Mouse (Mus musculus) kidney, postnatal 0 days (tissue): ENCODE data around the gene Hrc. TPM values are rescaled to one million over a fixed set of nuclear protein-coding genes. Genes with fewer than 3 reads are reported as not detected.
A peak's percentile ranks its signal among the peaks of the same experiment; 100 is the strongest.

Experiments
- ATAC-seq: fragments of 200-750 bp; cut with Nextera tagmentation; replicated peaks from 2 replicates; pipeline ENCODE4 v1.8.0; 2017; ENCODE audit warnings: low read depth, moderate number of reproducible peaks, moderate TSS enrichment, moderate library complexity; ENCODE audit not compliant: low FRiP score
- DNase-seq: peaks from one replicate; pipeline ENCODE4 v3.0.0-alpha.2; 2016; ENCODE audit warnings: low spot score
- H3K27ac ChIP-seq: fragments of 300-500 bp; sonication (generic); 2 replicates; pipeline ENCODE4 v1.5.1; 2014; ENCODE audit warnings: mild to moderate bottlenecking
- H3K27me3 ChIP-seq: fragments of 300-500 bp; sonication (generic); 2 replicates; pipeline ENCODE4 v1.6.1; 2014; ENCODE audit warnings: low read length, mixed read lengths; ENCODE audit not compliant: insufficient read depth
- H3K36me3 ChIP-seq: fragments of 300-500 bp; sonication (generic); 2 replicates; pipeline ENCODE4 v1.6.1; 2014; ENCODE audit warnings: low read length, mixed read lengths; ENCODE audit not compliant: insufficient read depth
- H3K4me1 ChIP-seq: fragments of 300-500 bp; sonication (generic); replicated peaks from 2 replicates; pipeline ENCODE4 v1.6.1; 2014; ENCODE audit warnings: antibody characterized with exemption, low read length, mixed read lengths; ENCODE audit not compliant: insufficient read depth
- H3K4me2 ChIP-seq: fragments of 300-500 bp; sonication (generic); 2 replicates; pipeline ENCODE4 v1.6.1; 2014; ENCODE audit warnings: mild to moderate bottlenecking, low read length, moderate library complexity, mixed read lengths
- H3K4me3 ChIP-seq: fragments of 300-500 bp; sonication (generic); replicated peaks from 2 replicates; pipeline ENCODE4 v1.5.1; 2014; ENCODE audit warnings: low read depth, low read length
- H3K9ac ChIP-seq: fragments of 300-500 bp; sonication (generic); 2 replicates; pipeline ENCODE4 v1.6.1; 2014; ENCODE audit warnings: low read depth, low read length
- H3K9me3 ChIP-seq: fragments of 300-500 bp; sonication (generic); replicated peaks from 2 replicates; pipeline ENCODE4 v1.6.1; 2016; ENCODE audit warnings: low read length, inconsistent platforms, mixed read lengths
- CTCF ChIP-seq: IDR thresholded peaks from 2 replicates; pipeline ENCODE4 v1.5.1; 2016; ENCODE audit warnings: antibody characterized with exemption, low read depth, mild to moderate bottlenecking, moderate library complexity
- WGBS: fragments of 180-500 bp; shearing (Covaris S2); extraction: QIAGEN DNeasy Blood & Tissue Kit; methylation state at CpG from one replicate; pipeline ENCODE4 v1.1.7; 2014; 5-methylcytosine and 5-hydroxymethylcytosine counted together
- polyA plus RNA-seq: library from polyadenylated mRNA; unstranded; fragments of >200 nt; fragmentation: Nextera tagmentation; extraction: Ambion mirVana; gene quantifications from 2 replicates; pipeline ENCODE4 v1.2.1, GENCODE M21; 2015

Gene Hrc
- polyA plus RNA-seq, 1 experiment from 2014 or later, result 0.75 TPM

DNA sequence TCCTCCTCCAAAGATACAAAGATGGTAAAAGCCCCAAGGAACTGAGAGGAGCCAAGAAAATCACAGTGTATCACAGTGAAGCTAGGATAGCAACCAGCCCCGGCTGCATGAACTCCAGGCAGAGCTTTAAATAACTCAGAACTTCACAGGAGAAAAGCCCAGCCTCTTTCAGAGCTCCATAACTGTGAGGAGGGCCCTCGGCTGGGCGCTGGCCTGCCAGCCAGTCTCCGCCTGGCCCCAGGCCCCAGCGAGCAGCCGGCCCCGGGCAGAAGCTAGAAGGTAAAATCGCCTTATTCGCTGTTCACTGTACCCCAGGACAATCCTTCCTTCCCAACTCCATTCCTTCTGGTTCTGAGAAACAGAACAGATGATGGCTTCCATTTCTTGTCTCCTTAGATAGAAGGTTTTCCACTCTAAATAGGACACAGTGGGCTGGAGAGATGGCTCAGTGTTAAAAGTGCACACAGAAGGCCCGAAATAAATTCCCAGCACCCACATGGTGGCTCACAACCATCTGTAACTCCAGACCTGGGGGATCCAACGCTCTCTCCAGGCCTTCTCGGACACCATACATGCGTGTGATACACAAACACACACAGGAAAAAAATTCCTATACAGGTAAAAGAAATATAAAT, 6.1 kb upstream of the Hrc start:
- H3K27ac ChIP-seq, result no peak overlapping the region
- no peak overlapping the region for H3K4me3 ChIP-seq
- WGBS, result 79% methylated on average over 13 of the region's 13 CpGs
- H3K36me3 ChIP-seq, result 0 out of 2 replicates have a peak, but pooled peaks cover 12% of the 10 kb centered on the region
- no peak for ATAC-seq
- TF ChIP-seq CTCF, result no peak
- no peak overlapping the region for H3K4me2 ChIP-seq
- DNase-seq, result no peak
- H3K9me3 ChIP-seq, result no peaks in the 10 kb centered on the region
- H3K4me1 ChIP-seq, result peaks cover 6% of the 10 kb centered on the region; the same call in 1 of the 2 replicates
- no peak overlapping the region for H3K9ac ChIP-seq
- H3K27me3 ChIP-seq, result no peaks in the 10 kb centered on the region

DNA sequence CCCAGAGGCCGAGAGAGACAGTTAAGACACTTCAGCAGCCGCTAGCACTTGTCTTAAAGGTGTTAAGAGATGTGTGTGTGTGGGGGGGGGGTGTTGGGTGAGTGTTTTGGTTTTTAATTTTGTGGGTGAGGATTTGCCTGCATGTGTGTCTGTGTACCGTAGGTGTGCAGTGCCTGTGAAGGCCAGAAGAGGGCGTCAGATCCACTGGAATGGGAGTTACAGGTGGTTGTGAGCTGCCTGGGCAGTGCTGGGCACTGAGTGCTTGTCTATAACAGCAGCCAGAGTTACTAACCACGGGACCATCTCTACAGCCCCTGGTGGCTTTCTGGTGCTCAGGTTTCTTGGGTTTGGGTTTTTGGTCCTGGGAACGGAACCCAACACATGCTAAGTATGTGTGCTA, 3.6 kb upstream of the Hrc start:
- DNase-seq (no peak), ATAC-seq (no peak)
- Histone ChIP-seq H3K27me3 (no peaks in the 10 kb centered on the region), H3K9me3 (no peaks in the 10 kb centered on the region), H3K27ac (no peak overlapping the region), H3K4me3 (no peak overlapping the region), H3K36me3 (0 out of 2 replicates have a peak, but pooled peaks cover 3% of the 10 kb centered on the region), H3K4me2 (no peak overlapping the region), H3K9ac (no peak overlapping the region), H3K4me1 (peaks cover 9% of the 10 kb centered on the region)
- WGBS, result 87% methylated on average over 6 of the region's 6 CpGs
- peak; percentile 23; the same call in 1 of the 2 replicates for TF ChIP-seq CTCF

DNA sequence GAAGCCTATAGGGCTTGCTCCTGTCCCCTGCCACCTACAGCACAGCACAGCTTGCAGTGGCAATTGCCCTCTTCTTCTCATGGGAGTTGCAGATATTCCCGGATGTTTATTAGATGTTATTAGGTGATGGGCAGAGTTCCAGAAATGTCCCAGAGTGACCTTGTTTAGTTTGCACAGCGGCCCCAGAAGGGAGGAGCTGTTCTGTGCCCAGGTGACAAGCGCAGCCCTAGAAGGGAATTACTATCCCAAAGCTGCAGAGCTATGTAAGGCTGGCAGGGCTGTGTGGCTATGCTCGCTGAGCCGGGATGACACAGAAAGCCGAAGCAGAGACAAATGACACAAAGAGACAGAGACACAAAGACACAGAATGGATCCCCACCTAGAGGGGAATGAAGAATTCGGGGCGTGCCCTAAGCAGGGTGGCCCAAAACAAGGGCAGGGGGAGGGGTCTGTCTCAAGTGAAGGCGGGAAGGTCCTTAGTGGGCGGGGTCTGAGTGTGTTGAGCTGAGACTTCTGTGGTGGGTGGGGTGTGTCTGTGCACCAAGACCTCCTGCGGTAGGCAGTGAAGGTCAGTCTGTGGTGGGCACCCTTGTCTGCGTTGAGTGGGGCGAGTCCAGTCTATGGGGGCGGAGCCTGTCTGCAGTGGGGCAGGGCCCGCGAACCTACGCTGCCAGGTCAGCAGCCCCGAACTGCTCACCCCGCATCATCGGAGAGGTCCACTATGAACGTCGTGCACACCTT, 2.2 kb upstream of the Hrc start:
- no peak for TF ChIP-seq CTCF
- Histone ChIP-seq H3K27me3 (no peaks in the 10 kb centered on the region), H3K4me2 (peak overlapping the region; percentile 85), H3K9ac (peak overlapping the region; percentile 72), H3K36me3 (no peaks in the 10 kb centered on the region), H3K27ac (peak overlapping the region; percentile 90), H3K9me3 (no peaks in the 10 kb centered on the region), H3K4me1 (peaks cover 11% of the 10 kb centered on the region), H3K4me3 (peak overlapping the region; percentile 62)
- ATAC-seq (peak; percentile 63), DNase-seq (peak; percentile 86)
- 1% methylated on average over 22 of the region's 22 CpGs for WGBS

GRCm38 (mm10) chr7:45333431-45333982, 1.6 kb upstream of the Hrc start, which contains the start of gene Trpm4:
Gene Trpm4, minus strand, starts transcription at chr7:45333780.
- TF ChIP-seq CTCF, result no peak
- Histone ChIP-seq H3K36me3 (no peaks in the 10 kb centered on the region), H3K9me3 (no peaks in the 10 kb centered on the region), H3K27me3 (no peaks in the 10 kb centered on the region), H3K4me2 (peak within 1 kb of the TSS; percentile 85), H3K4me1 (peaks cover 17% of the 10 kb centered on the region), H3K4me3 (peak within 1 kb of the TSS; percentile 62), H3K9ac (peak within 1 kb of the TSS; percentile 72), H3K27ac (peak within 1 kb of the TSS; percentile 90)
- under 1% methylated on average over 38 of the region's 38 CpGs for WGBS
- DNase-seq (peak; percentile 92), ATAC-seq (peak; percentile 60)

DNA sequence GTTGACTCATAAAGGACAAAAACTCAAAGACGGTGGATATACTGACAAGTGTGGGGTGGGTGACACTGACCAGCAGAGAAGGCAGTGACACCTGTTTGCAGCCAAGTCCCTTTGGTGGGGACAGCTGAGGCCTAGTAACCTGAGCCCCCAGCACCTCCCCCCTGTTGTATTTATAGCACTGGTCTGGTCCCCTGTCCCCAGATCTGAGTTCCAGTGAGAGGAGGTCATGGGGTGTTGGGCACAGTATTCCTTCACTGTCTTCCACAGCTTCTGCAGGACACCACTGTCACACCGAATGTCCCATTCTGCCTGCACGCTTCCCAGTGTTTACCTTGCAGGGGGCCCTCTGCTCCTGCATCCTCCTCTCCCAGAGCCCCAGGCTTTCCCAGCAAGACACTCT, 485 bp upstream of the Hrc start:
- H3K27ac ChIP-seq, result peak overlapping the region; percentile 15; the same call in 1 of the 2 replicates
- H3K9me3 ChIP-seq, result no peaks in the 10 kb centered on the region
- H3K27me3 ChIP-seq, result no peaks in the 10 kb centered on the region
- H3K4me1 ChIP-seq, result peaks cover 21% of the 10 kb centered on the region
- ATAC-seq (no peak), DNase-seq (peak; percentile 34)
- no peaks in the 10 kb centered on the region for H3K36me3 ChIP-seq
- 0 out of 2 replicates have a peak overlapping the region, but pooled peaks have one; percentile 85 for H3K4me2 ChIP-seq
- WGBS, result 23% methylated on average over 3 of the region's 3 CpGs
- no peak for TF ChIP-seq CTCF
- H3K9ac ChIP-seq, result no peak overlapping the region
- H3K4me3 ChIP-seq, result no peak overlapping the region

DNA sequence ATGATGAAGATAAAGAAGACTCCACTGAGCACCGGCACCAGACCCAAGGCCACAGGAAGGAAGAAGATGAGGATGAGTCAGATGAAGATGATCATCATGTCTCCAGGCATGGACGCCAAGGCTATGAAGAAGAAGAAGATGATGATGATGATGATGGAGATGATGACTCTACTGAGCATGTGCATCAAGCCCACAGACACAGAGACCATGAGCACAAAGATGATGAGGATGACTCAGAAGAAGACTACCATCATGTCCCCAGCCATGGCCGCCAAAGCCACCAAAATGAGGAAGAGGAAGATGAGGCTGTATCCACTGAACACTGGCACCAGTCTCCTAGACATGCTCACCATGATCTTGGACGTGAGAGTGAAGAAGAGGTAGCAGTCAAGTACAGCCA, 1.2 kb downstream of the Hrc start:
- 91% methylated on average over 4 of the region's 4 CpGs for WGBS
- H3K4me1 ChIP-seq, result peaks cover 35% of the 10 kb centered on the region

More for the DNA sequence above, 1.2 kb downstream of the Hrc start:
- ATAC-seq, result no peak
- Histone ChIP-seq H3K9ac (no peak overlapping the region), H3K36me3 (no peaks in the 10 kb centered on the region), H3K27ac (no peak overlapping the region), H3K9me3 (no peaks in the 10 kb centered on the region), H3K4me2 (no peak overlapping the region), H3K27me3 (no peaks in the 10 kb centered on the region), H3K4me3 (no peak overlapping the region)
- TF ChIP-seq CTCF, result no peak
- DNase-seq, result no peak
